Mouse (Mus musculus) forebrain, embryonic 12.5 days (tissue): Measurements from ENCODE around the gene Olfr1061. TPM values are rescaled to one million over a fixed set of nuclear protein-coding genes. Genes with fewer than 3 reads are reported as not detected.

ENCODE experiments used
- polyA plus RNA-seq: library from polyadenylated mRNA; unstranded; fragments of >200 nt; fragmentation: Nextera tagmentation; extraction: Ambion mirVana; gene quantifications from 2 replicates; pipeline ENCODE4 v1.2.1, GENCODE M21; 2016

Gene Olfr1061
- polyA plus RNA-seq, 1 experiment from 2014 or later: not detected

Other genes with a start within 250 kb of the Olfr1061 start
- gene Olfr1043, start 246.5 kb downstream of the Olfr1061 start, polyA plus RNA-seq: not detected in 2 replicates
- gene Olfr1044, start 236.2 kb downstream of the Olfr1061 start, polyA plus RNA-seq: not detected in 2 replicates
- gene Olfr52, start 228.4 kb downstream of the Olfr1061 start, polyA plus RNA-seq: not detected in 2 replicates
- gene Olfr1045, start 211.0 kb downstream of the Olfr1061 start, polyA plus RNA-seq: not detected in 2 replicates
- gene Olfr1046, start 194.7 kb downstream of the Olfr1061 start, polyA plus RNA-seq: not detected in 2 replicates
- gene Olfr1047, start 182.6 kb downstream of the Olfr1061 start, polyA plus RNA-seq: not detected in 2 replicates
- gene Olfr1048, start 173.8 kb downstream of the Olfr1061 start, polyA plus RNA-seq: not detected in 2 replicates
- gene Olfr1049, start 155.7 kb downstream of the Olfr1061 start, polyA plus RNA-seq: not detected in 2 replicates
- not detected in 2 replicates for gene Olfr1051, start 135.0 kb downstream of the Olfr1061 start, polyA plus RNA-seq
- not detected in 2 replicates for gene Olfr1052, start 121.6 kb downstream of the Olfr1061 start, polyA plus RNA-seq
- gene Olfr1053, start 98.8 kb downstream of the Olfr1061 start, polyA plus RNA-seq: not detected in 2 replicates
- not detected in 2 replicates for gene Olfr1054, start 78.6 kb downstream of the Olfr1061 start, polyA plus RNA-seq
- not detected in 2 replicates for gene Olfr1055, start 63.8 kb downstream of the Olfr1061 start, polyA plus RNA-seq
- not detected in 2 replicates for gene Olfr1056, start 51.6 kb downstream of the Olfr1061 start, polyA plus RNA-seq
- gene Olfr1057, start 35.7 kb downstream of the Olfr1061 start, polyA plus RNA-seq: not detected in 2 replicates
- not detected in 2 replicates for gene Olfr1058, start 25.5 kb downstream of the Olfr1061 start, polyA plus RNA-seq
- gene Olfr1062, start 12.7 kb upstream of the Olfr1061 start, polyA plus RNA-seq: not detected in 2 replicates
- not detected in 2 replicates for gene Olfr1065, start 36.5 kb upstream of the Olfr1061 start, polyA plus RNA-seq
- not detected in 2 replicates for gene Olfr1066, start 42.2 kb upstream of the Olfr1061 start, polyA plus RNA-seq
- gene Olfr228, start 73.3 kb upstream of the Olfr1061 start, polyA plus RNA-seq: not detected in 2 replicates
- not detected in 2 replicates for gene Olfr1076, start 94.4 kb upstream of the Olfr1061 start, polyA plus RNA-seq
- gene Olfr1079, start 128.4 kb upstream of the Olfr1061 start, polyA plus RNA-seq: not detected in 2 replicates
- gene Olfr1080, start 144.2 kb upstream of the Olfr1061 start, polyA plus RNA-seq: not detected in 2 replicates
- not detected in 2 replicates for gene Olfr1082, start 184.9 kb upstream of the Olfr1061 start, polyA plus RNA-seq
- not detected in 2 replicates for gene Olfr1084, start 225.7 kb upstream of the Olfr1061 start, polyA plus RNA-seq
- gene Olfr1085, start 248.0 kb upstream of the Olfr1061 start, polyA plus RNA-seq: not detected in 2 replicates